Mouse (Mus musculus) embryonic facial prominence, embryonic 10.5 days (tissue): Measurements from ENCODE around the gene Trpv4. TPM values are rescaled to one million over a fixed set of nuclear protein-coding genes. Genes with fewer than 3 reads are reported as not detected.

ENCODE experiments used
- DNase-seq: peaks from one replicate; pipeline ENCODE4 v3.0.0-alpha.2; 2017; ENCODE audit warnings: low spot score
- H3K27ac ChIP-seq: fragments of 300-500 bp; sonication (generic); replicated peaks from 2 replicates; pipeline ENCODE4 v1.5.1; 2016; ENCODE audit warnings: mild to moderate bottlenecking
- H3K27me3 ChIP-seq: fragments of 300-500 bp; sonication (generic); replicated peaks from 2 replicates; pipeline ENCODE4 v1.6.1; 2016; ENCODE audit warnings: low read depth, mild to moderate bottlenecking; ENCODE audit not compliant: poor library complexity, severe bottlenecking
- H3K36me3 ChIP-seq: fragments of 300-500 bp; sonication (generic); replicated peaks from 2 replicates; pipeline ENCODE4 v1.6.1; 2016; ENCODE audit warnings: mild to moderate bottlenecking, moderate library complexity
- H3K4me1 ChIP-seq: fragments of 300-500 bp; sonication (generic); 2 replicates; pipeline ENCODE4 v1.6.1; 2016
- H3K4me3 ChIP-seq: fragments of 300-500 bp; sonication (generic); 2 replicates; pipeline ENCODE4 v1.5.1; 2016; ENCODE audit warnings: mild to moderate bottlenecking, moderate library complexity
- H3K9me3 ChIP-seq: fragments of 300-500 bp; sonication (generic); 2 replicates; pipeline ENCODE4 v1.6.1; 2016; ENCODE audit warnings: mild to moderate bottlenecking
- WGBS: fragments of 180-500 bp; shearing (Covaris S2); methylation state at CpG from one replicate; pipeline ENCODE4 v1.1.7; 2016; 5-methylcytosine and 5-hydroxymethylcytosine counted together
- polyA plus RNA-seq: library from polyadenylated mRNA; unstranded; fragments of >200 nt; fragmentation: Nextera tagmentation; extraction: Ambion mirVana; gene quantifications from 2 replicates; pipeline ENCODE4 v1.2.1, GENCODE M21; 2016

The Trpv4 gene
- polyA plus RNA-seq, 1 experiment from 2014 or later: 0.91 TPM

DNA sequence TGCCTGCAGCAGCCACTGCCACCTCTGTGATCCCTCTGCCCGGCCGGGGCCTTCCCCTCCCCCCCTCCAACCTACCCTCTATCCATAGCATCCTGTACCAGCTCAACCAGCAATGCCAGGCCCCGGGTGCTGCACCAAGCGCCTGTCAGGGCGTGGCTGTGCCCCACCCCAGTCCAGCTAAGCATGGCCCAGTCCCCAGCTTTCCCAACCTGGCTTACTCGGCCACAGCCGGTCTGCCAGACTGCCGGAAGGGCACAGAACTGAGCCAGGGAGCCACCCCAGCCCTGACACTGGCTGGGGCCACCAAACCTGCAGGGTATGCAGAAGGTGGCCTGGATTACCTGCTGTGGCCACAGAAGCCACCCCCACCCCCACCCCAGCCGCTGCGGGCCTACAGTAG lies 47.0 kb downstream of the Trpv4 start:
- Histone ChIP-seq H3K27ac (peak overlapping the region; percentile 15; the same call in 1 of the 2 replicates), H3K4me3 (no peak overlapping the region), H3K4me1 (peaks cover 62% of the 10 kb centered on the region), H3K27me3 (peaks cover 26% of the 10 kb centered on the region), H3K9me3 (no peaks in the 10 kb centered on the region), H3K36me3 (peaks cover 23% of the 10 kb centered on the region)
- no peak for DNase-seq
- 90% methylated on average over 10 of the region's 10 CpGs for WGBS

DNA sequence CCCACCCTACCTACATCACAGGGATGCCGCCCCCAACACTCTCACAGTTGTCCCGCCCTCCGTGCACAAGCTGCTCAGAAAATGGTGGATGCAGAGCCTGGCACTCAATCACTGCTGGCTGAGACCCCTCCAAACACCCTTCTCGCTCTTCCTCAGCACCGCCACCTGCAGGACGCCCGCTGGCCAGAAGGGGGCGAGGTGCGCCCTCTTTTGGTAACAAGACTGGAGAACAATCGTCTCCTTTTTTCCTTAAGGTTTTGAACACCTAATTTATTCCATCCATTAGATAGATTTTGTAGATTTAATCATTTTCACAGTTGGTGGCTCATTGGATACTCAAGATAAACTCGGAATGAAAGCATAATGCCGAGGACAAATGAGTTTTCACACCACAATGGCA lies 49.7 kb downstream of the Trpv4 start:
- peaks cover 72% of the 10 kb centered on the region for H3K4me1 ChIP-seq
- DNase-seq: peak; percentile 89
- peak overlapping the region; percentile 58 for H3K27ac ChIP-seq
- H3K27me3 ChIP-seq: peaks cover 26% of the 10 kb centered on the region
- peaks cover 23% of the 10 kb centered on the region for H3K36me3 ChIP-seq
- 0 out of 2 replicates have a peak overlapping the region, but pooled peaks have one; percentile 6 for H3K4me3 ChIP-seq
- no peaks in the 10 kb centered on the region for H3K9me3 ChIP-seq
- 6% methylated on average over 12 of the region's 12 CpGs for WGBS

DNA sequence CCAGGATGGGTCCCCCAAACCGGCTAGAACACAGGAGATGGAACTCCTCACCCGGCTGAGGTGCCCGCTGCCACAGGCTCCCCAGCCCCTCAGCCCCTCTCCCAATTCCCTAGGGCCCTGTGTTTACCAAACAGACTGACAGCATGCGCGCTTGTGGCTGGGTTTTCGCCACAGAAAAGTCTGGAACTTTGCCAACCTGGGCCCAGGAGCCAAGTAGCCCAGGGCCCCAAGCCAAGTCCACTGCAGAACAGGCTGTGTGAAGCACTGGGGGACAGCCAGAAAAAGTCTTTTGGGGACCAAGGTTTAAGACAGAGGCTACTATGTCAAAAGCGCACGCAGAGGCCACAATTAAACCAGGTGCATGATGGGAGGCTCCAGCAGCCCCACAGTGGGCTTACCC lies 50.6 kb downstream of the Trpv4 start:
- H3K27me3 ChIP-seq: peaks cover 26% of the 10 kb centered on the region
- no peaks in the 10 kb centered on the region for H3K9me3 ChIP-seq
- peak overlapping the region; percentile 58; the same call in 1 of the 2 replicates for H3K27ac ChIP-seq
- WGBS: 87% methylated on average over 8 of the region's 8 CpGs
- no peak overlapping the region for H3K4me3 ChIP-seq
- DNase-seq: no peak
- H3K36me3 ChIP-seq: peaks cover 21% of the 10 kb centered on the region
- H3K4me1 ChIP-seq: peaks cover 67% of the 10 kb centered on the region

DNA sequence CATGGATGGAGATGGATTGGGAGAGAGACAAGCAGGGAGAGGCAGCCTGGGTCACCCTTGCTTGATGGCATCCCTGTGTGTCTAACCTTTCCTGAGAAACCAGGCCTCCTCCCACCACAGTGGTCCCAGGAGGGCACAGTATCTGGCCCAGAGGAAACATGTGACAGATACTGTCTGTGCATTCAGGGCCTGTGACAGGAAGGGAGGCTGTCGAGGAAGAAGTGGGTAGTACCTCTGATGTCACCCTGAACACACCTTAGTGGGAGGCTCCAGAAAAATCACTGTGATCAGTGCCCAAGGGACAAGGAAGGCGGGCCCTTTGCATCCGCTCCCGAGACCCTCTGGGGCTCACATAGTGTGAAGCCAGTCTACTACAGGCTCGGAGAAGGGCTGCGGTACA lies 52.2 kb downstream of the Trpv4 start:
- peaks cover 4% of the 10 kb centered on the region for H3K36me3 ChIP-seq
- WGBS: 84% methylated on average over 6 of the region's 6 CpGs
- H3K27ac ChIP-seq: no peak overlapping the region
- H3K4me3 ChIP-seq: no peak overlapping the region
- no peaks in the 10 kb centered on the region for H3K9me3 ChIP-seq
- peaks cover 56% of the 10 kb centered on the region for H3K4me1 ChIP-seq
- H3K27me3 ChIP-seq: peaks cover 22% of the 10 kb centered on the region
- no peak for DNase-seq

DNA sequence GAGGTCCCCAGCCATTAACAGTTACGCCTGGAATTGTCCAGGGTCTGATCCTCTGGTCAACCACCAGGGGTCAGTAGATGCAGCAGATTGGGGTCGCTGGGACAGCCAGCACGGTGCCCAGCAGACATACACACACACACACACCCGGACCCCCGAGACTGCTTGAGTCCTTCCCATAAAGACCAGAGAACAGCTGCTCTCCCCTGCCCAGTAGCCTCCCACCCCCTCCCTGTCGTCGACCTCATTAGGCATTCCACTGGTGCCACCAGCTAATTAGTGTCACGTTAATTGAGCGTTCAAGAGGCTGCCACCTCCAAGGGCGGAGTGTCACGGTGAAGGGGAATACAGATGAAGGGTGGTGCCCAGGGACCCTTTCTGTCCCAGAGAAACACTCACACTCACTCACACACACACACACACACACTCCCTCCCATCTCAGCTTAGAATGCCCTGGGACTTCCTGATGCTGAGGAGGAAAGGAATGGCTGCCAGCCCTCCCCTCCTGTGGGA lies 53.4 kb downstream of the Trpv4 start:
- peak; percentile 59 for DNase-seq
- Histone ChIP-seq H3K4me3 (no peak overlapping the region), H3K4me1 (peaks cover 56% of the 10 kb centered on the region), H3K36me3 (no peaks in the 10 kb centered on the region), H3K9me3 (no peaks in the 10 kb centered on the region), H3K27ac (0 out of 2 replicates have a peak overlapping the region, but pooled peaks have one; percentile 10), H3K27me3 (peaks cover 12% of the 10 kb centered on the region)
- WGBS: 31% methylated on average over 11 of the region's 11 CpGs

DNA sequence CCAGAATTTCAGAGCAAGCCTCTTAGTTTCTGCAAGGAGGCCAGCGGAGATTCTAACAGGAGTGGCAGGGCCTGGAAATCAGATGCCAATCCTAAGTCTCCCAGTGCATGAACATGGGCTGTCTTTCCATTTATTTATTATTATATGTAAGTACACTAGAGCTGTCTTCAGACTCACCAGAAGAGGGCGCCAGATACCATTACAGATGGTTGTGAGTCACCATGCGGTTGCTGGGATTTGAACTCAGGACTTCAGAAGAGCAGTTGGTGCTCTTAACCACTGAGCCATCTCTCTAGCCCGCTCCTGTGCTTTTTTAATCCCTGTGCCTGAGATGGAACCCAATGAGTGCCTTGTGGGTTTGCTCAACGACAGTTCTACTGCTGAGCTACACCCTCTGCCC lies 54.2 kb downstream of the Trpv4 start:
- no peak for DNase-seq
- peaks cover 52% of the 10 kb centered on the region for H3K4me1 ChIP-seq
- 75% methylated on average over 5 of the region's 5 CpGs for WGBS
- H3K9me3 ChIP-seq: no peaks in the 10 kb centered on the region
- H3K4me3 ChIP-seq: no peak overlapping the region
- no peaks in the 10 kb centered on the region for H3K36me3 ChIP-seq
- no peak overlapping the region; the same call in 1 of the 2 replicates for H3K27ac ChIP-seq
- H3K27me3 ChIP-seq: peaks cover 10% of the 10 kb centered on the region; the same call in 1 of the 2 replicates

DNA sequence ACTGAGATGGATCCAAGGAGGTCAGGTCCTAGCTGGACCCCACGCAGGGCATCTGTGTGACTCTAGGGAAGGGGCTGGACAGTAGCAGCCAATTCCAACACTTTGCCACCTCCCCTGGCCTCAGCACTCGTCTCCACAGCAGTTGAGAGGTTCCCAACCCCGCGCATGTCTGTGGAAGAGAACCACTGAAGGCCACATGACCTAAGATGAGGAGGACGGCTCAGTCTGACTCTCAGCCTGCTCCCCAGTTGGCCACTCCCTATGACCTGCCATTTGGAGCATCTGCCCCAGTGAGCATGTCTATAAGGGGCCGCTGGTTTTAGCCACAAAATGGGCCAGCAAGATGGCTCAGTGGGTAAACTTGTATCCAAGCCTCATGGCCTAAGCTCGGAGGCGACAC lies 56.2 kb downstream of the Trpv4 start:
- Histone ChIP-seq H3K4me3 (no peak overlapping the region), H3K36me3 (no peaks in the 10 kb centered on the region), H3K27ac (no peak overlapping the region; the same call in 1 of the 2 replicates), H3K4me1 (peaks cover 41% of the 10 kb centered on the region), H3K9me3 (no peaks in the 10 kb centered on the region), H3K27me3 (no peaks in the 10 kb centered on the region)
- no peak for DNase-seq
- WGBS: 86% methylated on average over 8 of the region's 8 CpGs

DNA sequence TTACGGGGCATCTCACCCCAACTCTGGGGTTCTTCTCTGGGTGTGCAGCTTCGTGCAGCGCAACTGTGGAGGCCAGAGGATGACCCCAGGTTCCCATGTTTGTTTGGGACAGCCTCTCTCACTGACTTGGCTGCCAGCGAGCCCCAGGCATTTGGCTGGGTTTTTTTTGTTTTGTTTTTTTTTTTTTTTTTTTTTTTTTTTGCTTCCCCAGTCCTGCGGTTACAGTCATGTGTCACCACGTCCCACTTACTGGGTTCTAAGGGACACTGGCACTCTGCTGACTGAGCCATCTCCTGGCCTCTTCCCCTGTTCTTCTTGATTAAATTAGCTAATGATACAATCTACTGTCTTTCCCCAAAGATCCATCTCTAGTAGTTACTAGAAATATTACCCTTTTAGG lies 60.6 kb downstream of the Trpv4 start:
- WGBS: 37% methylated on average over 6 of the region's 6 CpGs
- DNase-seq: no peak
- no peaks in the 10 kb centered on the region for H3K27me3 ChIP-seq
- peaks cover 52% of the 10 kb centered on the region for H3K4me1 ChIP-seq
- no peak overlapping the region for H3K4me3 ChIP-seq
- H3K9me3 ChIP-seq: no peaks in the 10 kb centered on the region
- peaks cover 19% of the 10 kb centered on the region for H3K36me3 ChIP-seq
- no peak overlapping the region; the same call in 1 of the 2 replicates for H3K27ac ChIP-seq

DNA sequence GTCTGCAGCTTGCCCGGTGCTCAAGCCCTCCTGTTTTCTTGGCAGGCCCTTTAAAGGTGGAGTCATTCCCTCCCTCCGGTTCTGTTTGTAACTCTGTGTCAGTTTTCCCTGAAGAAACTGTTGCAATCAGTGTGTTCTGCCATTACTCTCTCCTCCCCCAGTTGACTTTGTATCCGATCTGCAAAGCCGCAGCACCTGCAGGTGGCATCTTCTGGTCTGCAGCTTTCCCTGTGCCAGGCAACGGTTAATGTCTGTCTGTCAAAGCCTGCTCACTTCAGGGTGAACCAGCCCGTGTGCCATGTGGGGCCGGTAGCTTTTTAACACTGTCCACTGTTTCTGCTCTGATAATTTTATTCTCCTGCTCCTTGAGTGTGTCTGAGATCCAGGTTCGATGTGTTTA lies 61.0 kb downstream of the Trpv4 start:
- 66% methylated on average over 8 of the region's 8 CpGs for WGBS
- H3K27me3 ChIP-seq: no peaks in the 10 kb centered on the region
- peaks cover 56% of the 10 kb centered on the region for H3K4me1 ChIP-seq
- peak overlapping the region; percentile 70 for H3K27ac ChIP-seq
- no peaks in the 10 kb centered on the region for H3K9me3 ChIP-seq
- H3K36me3 ChIP-seq: peaks cover 19% of the 10 kb centered on the region
- no peak for DNase-seq
- H3K4me3 ChIP-seq: no peak overlapping the region

DNA sequence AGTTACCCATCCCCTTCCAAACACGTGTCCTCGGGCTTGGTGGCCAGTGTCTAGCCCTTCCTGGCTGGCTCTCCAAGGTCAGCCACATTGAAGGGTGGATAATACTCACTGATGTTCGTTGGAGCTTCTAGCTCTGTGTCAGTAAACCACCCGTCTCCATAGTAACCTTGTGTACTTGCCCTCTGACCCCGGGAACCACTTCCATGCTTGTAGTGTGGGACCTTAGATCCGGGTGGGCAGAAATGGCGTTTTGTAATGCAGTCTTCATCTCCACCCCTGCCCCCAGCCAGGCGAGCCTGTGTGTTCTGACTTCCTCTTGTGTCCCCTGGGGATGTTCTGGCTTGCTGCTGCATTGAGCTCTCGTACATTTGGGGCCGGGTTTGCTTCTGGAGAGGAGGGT lies 61.6 kb downstream of the Trpv4 start:
- H3K4me1 ChIP-seq: peaks cover 59% of the 10 kb centered on the region
- H3K9me3 ChIP-seq: no peaks in the 10 kb centered on the region
- peaks cover 19% of the 10 kb centered on the region for H3K36me3 ChIP-seq
- peak; percentile 66 for DNase-seq
- peak overlapping the region; percentile 70 for H3K27ac ChIP-seq
- WGBS: 20% methylated on average over 10 of the region's 10 CpGs
- H3K27me3 ChIP-seq: no peaks in the 10 kb centered on the region
- H3K4me3 ChIP-seq: 0 out of 2 replicates have a peak overlapping the region, but pooled peaks have one; percentile 14

DNA sequence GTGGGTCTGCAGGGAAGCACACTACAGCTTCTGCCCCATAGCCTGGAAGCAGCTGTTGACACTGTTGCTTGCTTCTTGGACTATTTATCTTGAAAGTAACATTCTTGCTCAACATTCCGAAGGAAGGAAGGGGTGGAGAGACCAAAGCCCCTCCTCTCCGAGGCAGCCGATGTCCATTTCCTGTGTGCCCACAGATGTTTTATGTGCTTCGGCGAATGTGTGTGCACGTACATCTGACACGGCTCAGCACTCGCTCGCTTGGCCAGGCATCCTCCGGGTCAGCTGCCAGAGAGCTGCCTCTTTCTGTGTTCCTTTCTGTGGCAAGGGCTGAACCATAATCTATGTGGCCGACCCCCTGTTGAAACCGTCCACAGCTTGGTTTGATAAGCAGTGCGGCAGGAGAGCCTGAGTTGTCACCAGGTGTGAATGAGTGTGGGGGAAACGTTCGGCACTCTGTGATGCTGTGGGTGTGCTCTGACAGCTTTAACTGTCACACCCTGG lies 63.4 kb downstream of the Trpv4 start:
- WGBS: 69% methylated on average over 15 of the region's 15 CpGs
- Histone ChIP-seq H3K27me3 (no peaks in the 10 kb centered on the region), H3K4me3 (no peak overlapping the region), H3K27ac (peak overlapping the region; percentile 75), H3K4me1 (peaks cover 76% of the 10 kb centered on the region), H3K9me3 (no peaks in the 10 kb centered on the region), H3K36me3 (peaks cover 19% of the 10 kb centered on the region)
- DNase-seq: no peak

DNA sequence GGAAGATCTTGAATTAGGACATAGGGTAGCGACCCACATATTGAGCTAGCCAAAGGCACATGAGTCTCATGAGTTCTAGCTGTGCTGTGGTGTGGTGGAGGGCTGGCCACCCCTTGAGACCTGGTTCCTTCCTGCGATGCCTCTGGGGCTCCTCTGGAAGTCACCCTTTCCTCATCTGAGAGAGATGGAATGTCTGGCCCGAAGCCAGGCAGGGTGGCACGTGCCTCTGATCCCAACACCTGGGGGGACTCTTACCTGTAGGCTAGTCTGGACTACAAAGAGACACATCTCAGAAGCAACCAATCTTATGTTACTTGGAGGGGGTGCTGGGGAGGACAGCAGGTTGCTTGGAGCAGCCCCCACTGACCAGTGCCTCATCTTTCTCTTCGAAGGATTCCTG lies 64.3 kb downstream of the Trpv4 start:
- H3K4me1 ChIP-seq: peaks cover 84% of the 10 kb centered on the region
- no peaks in the 10 kb centered on the region for H3K27me3 ChIP-seq
- H3K27ac ChIP-seq: peak overlapping the region; percentile 75
- DNase-seq: no peak
- no peaks in the 10 kb centered on the region for H3K9me3 ChIP-seq
- no peak overlapping the region for H3K4me3 ChIP-seq
- WGBS: 92% methylated on average over 5 of the region's 5 CpGs
- peaks cover 19% of the 10 kb centered on the region for H3K36me3 ChIP-seq

DNA sequence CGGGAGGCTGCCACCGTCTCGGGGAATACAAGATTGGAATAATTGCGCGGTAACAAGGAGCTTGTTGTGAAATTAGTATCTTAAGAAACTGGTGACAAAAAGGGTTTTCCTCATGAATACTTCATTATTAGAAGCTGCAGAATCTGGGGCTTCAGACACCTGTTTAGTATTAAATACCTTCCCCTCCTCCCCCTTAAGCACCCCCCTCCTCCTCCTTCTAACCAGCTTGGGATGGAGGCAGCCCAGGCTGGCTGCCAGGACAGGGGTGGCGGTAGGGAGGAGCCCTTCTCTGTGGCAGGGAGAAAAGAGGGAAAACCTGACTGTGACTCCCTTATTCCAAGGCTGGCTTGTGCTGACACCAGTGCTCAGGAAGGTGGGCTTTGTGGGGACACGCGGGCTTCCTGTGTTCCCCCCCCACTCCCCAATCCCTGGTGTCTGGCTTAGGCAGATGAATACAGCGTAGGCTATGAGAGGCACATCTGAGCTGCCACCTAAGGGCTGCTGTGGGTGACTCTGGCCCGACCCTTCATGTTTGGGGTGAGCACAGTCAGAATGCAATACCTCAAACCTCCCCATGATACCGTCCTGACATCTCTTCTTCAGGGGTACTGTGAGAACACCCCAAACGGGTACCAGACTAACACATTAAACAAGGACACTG lies 64.9 kb downstream of the Trpv4 start:
- H3K4me1 ChIP-seq: peaks cover 91% of the 10 kb centered on the region
- peak overlapping the region; percentile 75 for H3K27ac ChIP-seq
- peaks cover 19% of the 10 kb centered on the region for H3K36me3 ChIP-seq
- H3K9me3 ChIP-seq: no peaks in the 10 kb centered on the region
- 56% methylated on average over 12 of the region's 12 CpGs for WGBS
- H3K4me3 ChIP-seq: peak overlapping the region; percentile 0; the same call in 1 of the 2 replicates
- no peak for DNase-seq
- H3K27me3 ChIP-seq: no peaks in the 10 kb centered on the region
